Comparison of ENCODE assay signal across 1 mouse cellular context in genomic region chr17:24413557-24414211, GRCm38 (mm10).
TF ChIP-seq lines count a peak whose summit lies in the region.

No protein-coding gene starts in this region.

TF ChIP-seq in MEL, 35 proteins besides CTCF, POLR2A, EP300 and RAD21 (continued from another document):
- TF ChIP-seq GABPA (IDR thresholded peaks at IDR 0.05; ENCODE audit: low read depth, low read length) (no peak), USF1 (IDR thresholded peaks at IDR 0.05; ENCODE audit: low read depth, low read length) (no peak), ZC3H11A (IDR thresholded peaks at IDR 0.05; ENCODE audit: low read depth, low read length) (no peak), MAX (IDR thresholded peaks at IDR 0.05; ENCODE audit: low read length) (no peak), ZMIZ1 (IDR thresholded peaks at IDR 0.05; ENCODE audit: low read depth, low read length) (no peak), RCOR1 (IDR thresholded peaks at IDR 0.05; ENCODE audit: low read depth, low read length) (peak; percentile 31; the same call in 1 of the 2 replicates), MXI1 (IDR thresholded peaks at IDR 0.05; ENCODE audit: low read depth, low read length) (no peak; the same call in 1 of the 2 replicates), TCF12 (IDR thresholded peaks at IDR 0.05; ENCODE audit: low read depth, low read length) (0 out of 2 replicates have a peak, but pooled peaks have one; percentile 25), ETS1 (IDR thresholded peaks at IDR 0.05; ENCODE audit: low read depth, low read length) (no peak), TAL1 (IDR thresholded peaks at IDR 0.05; ENCODE audit: low read length) (peak; percentile 33; the same call in 1 of the 2 replicates), ELF1 (IDR thresholded peaks at IDR 0.05; ENCODE audit: low read depth, low read length) (peak; percentile 25; the same call in 1 of the 2 replicates), E2F4 (IDR thresholded peaks at IDR 0.05; ENCODE audit: borderline replicate concordance, low read depth, low read length) (no peak), USF2 (IDR thresholded peaks at IDR 0.05; ENCODE audit: borderline replicate concordance in 1 of 2, insufficient read depth in 1 of 2, low read depth in 1 of 2, low read length in 2 of 2) (no peak), CHD1 (IDR thresholded peaks at IDR 0.05; ENCODE audit: low read depth, low read length) (no peak), TBP (IDR thresholded peaks at IDR 0.05; ENCODE audit: low read depth, low read length) (no peak), SMC3 (IDR thresholded peaks at IDR 0.05; ENCODE audit: low read depth, low read length) (peak; percentile 23; the same call in 1 of the 2 replicates), MEF2A (IDR thresholded peaks at IDR 0.05; ENCODE audit: extremely low read depth, insufficient replicate concordance, low read depth, low read length, poor library complexity, severe bottlenecking) (no peak), CHD2 (IDR thresholded peaks at IDR 0.05; ENCODE audit: low read length) (no peak), KAT2A (conservative IDR thresholded peaks at IDR 0.05; ENCODE audit: low read depth, low read length) (no peak), UBTF (IDR thresholded peaks at IDR 0.05; ENCODE audit: borderline replicate concordance, insufficient read depth, low read depth, low read length) (no peak), MAZ (IDR thresholded peaks at IDR 0.05; ENCODE audit: low read depth, low read length) (no peak), HCFC1 (IDR thresholded peaks at IDR 0.05; ENCODE audit: low read depth, low read length) (0 out of 2 replicates have a peak, but pooled peaks have one; percentile 31)
